Mouse (Mus musculus) urinary bladder, postnatal 4 days (tissue): ENCODE measurements at regions not wholly inside any gene's neighbourhood (a gene's known extent, or its start where the extent isn't known, plus 50 kb on each side); places are given as distances from the start of the nearest gene placed in this dataset.

Experiments
- DNase-seq, 2 experiments: peaks; one replicate each; pipeline ENCODE4 v3.0.0; 2021 to 2022; ENCODE audit warnings: low spot score in 2 of 2

DNA sequence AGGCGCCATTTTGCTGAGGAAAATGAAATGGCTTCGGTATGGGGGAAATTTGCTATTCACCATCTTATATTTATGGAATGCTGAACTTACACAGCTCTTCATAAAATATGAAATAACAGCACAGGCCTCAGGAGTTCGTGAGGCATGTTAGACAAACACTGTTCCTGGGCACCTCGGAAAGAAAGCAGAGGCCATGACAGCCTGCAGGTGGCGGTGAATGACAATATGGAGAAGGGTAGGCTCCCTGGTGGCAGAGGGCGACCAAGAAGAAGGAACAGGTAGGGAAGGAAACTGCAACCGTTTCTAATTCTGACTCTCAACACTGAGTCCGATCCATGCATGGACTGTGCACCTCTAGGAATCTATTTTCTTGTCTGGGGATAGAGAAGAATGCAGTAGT lies 553.6 kb upstream of the Tmpo start:
- DNase-seq: no peak

DNA sequence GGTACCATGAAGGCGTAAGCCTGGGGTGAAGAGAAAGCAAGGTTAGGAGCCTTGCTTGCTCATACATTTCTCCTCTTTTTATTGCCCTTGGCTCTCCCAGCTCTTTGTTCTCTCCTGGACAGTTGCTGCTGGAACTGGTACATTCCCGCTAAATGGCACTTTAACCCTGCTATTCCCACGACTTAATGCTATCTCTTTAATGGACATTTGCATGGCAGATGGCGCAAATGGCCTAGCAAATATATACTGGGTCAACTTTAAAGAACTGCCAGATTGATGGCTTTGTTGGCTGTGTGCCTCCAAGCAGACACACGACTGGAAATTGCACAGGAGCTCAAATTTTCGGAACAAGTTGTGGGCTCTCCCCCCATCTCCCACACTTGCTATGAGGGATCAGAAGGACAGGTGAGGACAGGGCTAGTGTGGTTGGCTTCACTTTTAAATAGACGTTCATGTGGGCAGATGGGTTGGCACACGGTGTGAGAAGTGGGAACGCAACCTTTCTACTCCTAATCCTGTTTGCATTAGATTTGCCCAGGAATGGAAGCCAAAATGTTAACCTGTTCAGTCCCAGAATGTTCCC lies 551.0 kb upstream of the Tmpo start:
- no peak for DNase-seq

DNA sequence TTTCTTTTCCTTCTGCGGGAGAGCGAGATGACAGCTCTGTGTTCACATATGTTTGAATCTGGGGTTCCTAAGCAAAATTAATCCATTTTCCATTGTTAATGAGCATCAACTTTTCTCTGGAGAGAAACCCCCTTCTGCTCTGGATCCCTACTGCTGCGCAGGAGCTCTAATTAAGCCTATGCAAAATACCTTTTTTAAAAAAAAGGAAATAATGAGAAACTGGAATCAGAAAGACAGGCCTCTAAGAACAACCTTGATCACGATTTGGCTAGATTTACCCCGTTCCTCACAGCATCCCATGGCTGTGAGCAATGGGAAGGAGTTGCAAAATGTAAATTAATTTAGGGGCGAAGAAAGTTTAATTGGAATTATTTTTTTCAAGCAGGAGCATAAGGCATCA lies 548.9 kb upstream of the Tmpo start:
- DNase-seq: no peak

DNA sequence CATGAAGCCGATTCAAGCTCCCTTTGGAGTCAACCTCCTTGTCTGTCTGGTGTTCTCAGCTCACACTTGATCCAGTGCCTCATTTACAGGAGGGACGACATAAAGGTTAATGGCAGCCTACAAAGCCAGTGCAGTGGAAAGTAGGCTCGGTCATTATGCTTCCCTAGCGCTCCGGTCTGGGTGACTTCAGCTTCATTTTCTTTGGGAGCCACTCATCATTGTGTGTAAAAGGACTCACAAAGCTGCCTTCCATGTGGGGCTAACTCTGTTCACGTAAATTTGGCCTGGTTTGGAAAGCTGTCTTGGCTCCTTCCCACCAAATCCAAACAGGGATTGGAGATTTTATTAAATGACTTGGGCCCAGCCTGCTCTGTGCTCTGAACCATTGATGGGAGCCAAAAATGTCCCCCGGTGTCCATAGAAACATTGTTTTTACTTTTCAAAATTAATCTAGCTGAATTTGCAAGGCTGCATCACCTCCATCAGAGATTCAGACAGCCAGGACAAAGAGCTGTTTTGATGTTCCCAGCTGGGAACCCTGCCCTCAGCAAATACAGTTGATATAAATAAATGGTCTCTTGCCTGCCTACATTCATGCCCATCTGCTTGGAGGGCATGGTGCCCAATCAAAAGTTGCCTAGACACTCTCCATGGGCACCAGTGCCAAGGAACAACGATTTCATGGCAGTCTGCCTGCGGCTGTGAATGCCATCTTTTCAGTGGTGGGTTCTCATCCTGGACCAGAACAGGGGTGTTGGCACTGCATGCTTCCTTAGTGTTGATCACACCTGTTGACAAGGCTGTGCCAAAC lies 538.7 kb upstream of the Tmpo start:
- DNase-seq: no peak

DNA sequence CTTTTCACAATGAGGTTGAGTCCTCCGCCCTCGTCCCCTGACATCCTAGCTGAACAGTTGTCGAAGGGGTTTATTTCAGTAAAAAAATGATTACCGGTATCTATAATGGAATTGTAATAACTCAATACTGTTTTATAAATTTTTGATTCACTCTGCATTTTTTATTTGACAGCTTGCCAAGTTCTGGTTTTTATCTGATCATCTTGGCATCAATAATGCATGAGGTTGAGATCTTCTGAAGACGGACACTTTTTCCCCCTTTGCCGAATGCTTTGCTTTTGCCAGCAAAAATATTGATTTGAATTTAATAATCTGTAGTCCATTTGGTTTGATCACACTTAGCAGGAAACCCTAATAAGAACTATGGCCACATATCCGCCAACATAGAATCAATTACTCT lies 535.5 kb upstream of the Tmpo start:
- no peak for DNase-seq

DNA sequence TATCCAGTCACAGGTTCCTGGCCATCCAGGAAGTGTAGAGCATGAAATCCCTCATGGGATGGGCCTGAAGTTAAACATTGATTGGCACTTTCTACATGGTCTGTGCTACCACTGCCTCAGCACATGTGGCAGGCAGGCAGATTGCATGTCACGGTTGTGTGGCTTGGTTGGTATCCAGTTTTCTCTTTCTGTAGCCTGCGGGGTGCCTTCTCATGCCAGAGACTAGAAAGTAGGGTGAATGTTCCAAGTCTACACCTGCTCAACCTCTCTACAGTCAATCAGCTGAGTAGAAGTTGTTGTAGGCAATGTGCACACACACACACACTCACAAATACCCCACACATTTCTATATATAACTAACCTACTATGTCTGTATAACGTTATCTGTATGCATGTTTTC lies 533.5 kb upstream of the Tmpo start:
- DNase-seq: no peak

DNA sequence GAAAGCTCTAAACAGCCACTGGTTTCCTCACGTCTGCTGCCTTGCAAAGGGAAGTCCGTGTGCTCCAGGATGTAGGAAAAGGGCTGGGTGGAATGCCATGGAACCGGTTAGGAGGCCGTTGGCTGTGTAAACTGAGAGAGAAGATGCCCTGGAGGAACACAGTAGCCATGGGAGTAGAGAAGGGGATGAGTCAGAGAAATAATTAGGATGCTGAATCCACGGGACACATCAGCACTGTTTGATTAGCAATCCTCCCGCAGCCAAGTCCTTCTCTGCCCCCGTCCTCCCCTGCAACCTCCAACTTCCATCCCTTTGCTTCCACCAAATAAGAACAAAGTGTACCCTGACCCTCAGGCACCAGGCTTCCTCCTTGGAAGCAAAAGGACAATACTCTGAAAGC lies 532.4 kb upstream of the Tmpo start:
- DNase-seq: no peak

DNA sequence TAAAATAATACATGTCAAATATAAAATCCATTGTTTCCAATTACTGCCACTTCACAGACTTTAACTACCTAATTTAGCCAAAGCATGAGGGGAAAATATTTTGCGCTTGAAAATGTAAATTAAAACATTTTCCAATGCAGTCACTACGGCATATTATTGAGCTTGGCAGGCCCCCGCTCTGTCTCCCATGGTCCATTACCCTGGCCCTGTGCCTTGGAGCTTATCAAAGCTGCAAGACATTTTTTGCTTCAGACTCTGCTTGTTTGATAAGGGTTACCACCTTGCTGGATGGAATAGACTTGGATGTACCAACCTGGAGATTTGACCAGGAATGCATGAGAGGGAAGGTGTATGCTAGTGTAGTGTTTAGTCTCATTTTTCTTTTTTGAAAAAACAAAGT lies 525.7 kb upstream of the Tmpo start:
- DNase-seq: no peak

DNA sequence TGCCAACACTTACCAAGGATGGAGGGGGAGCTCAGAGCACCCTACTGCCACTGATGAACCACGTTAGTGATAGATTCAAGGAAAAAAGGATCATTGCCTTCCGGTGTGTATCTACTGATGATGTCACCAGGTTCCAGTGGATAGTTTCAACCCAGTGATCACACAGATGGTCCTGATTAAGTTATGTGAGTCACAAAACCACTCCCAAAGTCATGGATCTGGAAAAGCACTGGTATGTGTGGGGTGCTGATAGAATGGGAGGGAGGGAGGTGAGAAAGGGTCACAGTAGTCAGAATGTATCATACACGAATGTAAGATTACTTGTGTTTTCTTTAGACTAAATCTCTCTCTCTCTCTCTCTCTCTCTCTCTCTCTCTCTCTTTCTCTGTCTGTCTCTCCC lies 523.6 kb upstream of the Tmpo start:
- no peak for DNase-seq

DNA sequence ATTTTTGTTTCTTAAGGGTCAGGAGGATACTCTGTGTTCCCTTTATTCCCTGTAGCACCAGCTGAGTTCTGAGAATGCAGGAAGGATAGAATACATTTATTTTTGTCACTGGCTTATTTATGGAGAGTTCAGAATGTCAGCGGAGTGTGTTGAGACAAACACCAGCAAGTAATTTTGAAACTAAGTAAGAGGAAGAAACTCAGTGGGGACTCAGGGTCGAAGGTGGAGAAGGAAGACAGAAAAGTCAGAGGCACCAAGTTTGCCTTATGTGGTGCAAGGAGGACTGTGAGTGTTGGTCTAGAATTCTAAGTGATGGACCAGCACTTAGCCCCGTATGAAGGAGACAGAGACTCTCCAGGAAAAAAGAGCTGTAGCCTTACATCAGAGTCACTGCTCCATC lies 520.7 kb upstream of the Tmpo start:
- no peak for DNase-seq

DNA sequence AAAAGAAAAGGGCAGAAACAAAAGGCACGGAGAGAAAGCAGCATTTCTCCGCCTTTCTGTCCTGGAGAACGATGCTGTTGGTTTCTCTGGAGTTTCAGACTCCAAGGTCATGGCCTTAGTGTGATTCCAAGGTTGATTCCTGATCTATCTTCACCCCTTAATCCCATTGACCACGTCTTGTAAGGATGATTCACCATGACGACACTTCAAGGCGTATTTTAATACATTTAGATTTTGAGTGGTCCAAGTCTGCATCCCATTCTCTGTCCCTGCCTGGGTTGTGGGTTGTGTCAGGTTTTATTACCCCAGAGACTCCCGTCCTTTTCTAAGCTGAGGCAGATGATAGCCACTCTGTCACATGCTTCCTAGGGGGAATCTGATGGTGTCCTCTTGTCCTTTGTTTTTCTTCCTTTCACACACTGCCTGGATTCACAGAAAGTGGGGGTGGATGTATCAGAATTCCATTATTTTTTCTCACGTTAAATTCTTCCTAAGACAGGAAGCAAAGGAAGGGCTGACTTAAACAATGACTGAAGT lies 505.0 kb upstream of the Tmpo start:
- no peak for DNase-seq

DNA sequence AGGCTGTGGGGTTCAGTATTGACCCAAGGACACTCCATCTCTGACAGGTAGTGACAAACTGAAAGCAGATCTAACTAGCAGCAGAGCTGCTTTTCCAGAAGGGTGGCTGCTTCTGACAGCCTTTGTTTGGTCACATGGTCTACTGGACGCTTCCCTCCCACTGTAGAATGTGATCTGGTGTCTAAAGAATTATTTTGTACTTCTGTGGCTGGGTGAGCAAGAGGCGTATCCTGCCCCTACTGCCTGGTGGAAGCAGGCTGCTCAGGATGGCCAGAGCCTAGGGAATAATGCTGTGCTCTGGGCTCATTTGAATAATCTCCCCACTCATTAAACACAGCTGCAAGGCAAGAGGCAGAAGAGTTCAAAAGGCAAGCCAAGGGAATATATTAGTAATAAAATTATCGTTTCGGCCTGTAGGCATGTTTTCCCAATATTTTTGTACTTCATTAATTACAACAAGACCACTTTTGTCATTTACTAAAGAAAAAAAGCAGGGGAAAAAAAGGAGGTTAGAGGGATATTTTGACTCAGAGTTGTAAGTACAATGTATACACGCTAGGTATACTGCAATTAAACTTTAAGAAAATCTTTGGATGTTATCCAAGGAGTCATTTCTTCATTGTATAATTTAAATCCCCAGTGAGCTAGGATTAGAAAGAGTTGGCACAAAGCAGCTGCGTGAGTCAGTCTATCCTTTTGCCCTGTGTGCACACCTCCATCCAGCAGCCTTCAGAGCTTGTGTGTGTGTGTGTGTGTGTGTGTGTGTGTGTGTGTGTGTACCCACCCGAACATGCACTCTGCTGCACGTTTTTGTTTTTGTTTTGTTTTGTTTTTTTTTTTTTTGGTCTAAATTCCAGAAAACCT lies 504.3 kb upstream of the Tmpo start:
- DNase-seq: no peak

DNA sequence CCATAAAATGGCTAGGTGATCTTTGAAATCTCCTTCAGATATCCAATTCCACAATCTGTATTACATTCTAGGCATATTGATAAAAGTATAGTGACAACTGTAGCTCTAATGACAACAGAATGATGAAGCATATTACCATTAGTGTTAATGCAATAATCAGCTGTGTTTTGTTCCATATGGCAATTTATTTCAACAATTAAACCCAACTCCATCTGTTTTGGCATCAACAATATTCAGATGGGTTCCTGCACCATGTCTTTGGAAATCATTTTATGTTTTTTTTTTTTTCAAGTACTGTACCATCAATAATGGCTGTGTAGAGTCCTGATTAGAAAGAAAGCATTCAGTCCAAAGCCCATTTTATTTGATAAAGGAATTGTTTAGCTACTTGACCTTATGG lies 498.5 kb upstream of the Tmpo start:
- no peak for DNase-seq

DNA sequence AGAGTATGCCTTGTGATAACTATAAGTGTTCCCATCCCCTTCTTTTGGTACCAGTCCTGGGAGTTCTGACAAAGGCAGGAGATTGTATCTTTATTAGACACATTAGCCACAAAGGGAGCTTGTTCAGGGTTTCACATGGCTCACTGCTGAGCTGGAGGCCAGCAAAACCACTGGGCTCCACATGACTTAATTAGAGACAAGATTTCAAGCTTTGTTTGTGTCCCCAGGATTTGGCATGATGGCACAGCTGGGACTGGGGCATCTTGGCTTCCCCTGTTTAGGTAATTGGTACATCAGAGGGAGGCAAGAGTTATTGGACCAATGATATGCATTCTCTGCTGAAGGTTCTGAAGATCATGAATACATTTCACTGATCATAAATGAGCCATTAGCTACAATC lies 456.8 kb upstream of the Tmpo start:
- no peak for DNase-seq

DNA sequence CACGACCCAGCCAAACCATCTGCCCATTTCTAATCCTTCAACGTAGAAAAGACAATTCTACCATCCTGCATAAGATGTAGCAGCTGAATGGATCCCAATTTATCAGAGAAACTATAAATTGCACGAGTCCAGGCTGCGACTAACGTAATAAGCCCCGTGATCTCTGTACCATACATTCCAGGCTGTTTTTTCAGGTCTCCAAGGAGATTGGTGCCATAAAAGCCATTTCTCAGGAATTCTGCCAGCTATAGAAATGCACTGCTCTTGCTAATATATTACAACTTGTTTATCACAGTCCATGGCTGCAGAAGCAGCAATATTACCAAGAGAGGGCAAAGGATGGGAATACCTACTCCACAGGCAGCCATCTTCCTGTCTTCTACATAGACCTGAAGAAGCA lies 447.6 kb upstream of the Tmpo start:
- DNase-seq: no peak

DNA sequence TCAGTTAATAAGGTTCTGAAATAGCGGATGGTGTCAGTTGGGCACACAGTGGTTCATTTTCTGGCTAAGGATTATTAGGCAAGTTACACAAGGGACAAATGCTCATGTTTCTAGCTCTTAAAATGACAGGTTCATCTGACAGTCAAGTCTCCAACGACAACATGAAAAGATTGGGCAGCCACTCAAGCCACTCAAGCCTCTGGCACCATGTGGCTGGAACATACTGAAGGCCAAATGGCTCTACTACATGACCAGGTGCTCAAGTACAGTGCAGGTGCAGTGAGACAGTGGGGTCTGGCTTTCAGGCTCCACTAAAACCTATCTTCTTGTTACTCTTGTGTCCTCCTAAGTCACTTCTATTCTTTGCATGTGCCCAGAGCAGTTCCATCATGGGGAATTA lies 441.2 kb upstream of the Tmpo start:
- no peak for DNase-seq

DNA sequence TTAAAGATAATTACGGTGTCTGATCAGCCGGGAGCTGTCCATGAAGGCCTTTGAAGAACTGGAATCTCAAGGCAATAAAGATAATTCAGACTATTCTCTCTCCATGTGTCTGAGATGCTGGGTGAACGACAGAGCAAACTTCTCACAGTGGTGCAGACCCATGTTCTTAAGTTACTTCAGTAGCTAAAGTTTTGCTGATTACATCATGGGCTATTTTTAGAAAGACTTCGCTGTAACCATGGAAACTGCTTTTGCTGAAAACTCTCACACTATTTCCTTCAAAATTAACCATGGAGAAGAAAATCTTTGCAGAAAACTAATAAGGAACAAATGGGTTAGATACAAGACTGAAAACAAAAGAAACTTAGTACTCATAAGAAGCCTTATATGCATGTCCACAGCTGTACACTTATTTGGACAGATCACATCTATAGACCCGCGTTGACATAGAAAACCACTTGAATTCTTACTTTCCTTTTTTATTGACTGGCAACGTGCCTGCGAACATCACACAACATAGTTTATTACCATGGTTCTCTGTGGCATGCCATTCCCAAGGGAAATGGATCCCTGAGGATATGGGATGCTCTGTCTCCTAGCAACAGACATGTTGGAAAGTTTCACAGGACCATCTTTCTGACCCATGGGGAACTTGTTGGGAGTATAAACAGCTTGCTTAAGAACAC lies 432.8 kb upstream of the Tmpo start:
- DNase-seq: no peak

DNA sequence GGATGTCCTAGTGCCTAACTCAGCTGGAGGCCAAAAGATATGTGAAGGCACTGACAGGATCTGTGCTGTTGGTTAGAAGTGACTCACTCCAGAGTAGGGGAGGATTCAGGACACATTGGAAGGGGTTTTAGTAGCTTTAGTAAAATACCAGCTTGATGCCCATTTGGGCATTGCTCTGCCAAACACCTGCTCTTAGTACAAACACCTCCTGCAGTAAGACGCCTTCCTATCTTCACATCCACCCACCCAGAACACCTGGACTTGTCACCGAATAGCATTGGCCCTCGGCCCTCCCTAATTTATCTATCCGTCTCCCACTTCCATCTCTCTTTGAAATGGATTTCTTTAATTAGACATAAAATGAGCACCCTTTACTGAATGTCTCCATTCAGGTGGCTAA lies 430.9 kb upstream of the Tmpo start:
- no peak for DNase-seq

DNA sequence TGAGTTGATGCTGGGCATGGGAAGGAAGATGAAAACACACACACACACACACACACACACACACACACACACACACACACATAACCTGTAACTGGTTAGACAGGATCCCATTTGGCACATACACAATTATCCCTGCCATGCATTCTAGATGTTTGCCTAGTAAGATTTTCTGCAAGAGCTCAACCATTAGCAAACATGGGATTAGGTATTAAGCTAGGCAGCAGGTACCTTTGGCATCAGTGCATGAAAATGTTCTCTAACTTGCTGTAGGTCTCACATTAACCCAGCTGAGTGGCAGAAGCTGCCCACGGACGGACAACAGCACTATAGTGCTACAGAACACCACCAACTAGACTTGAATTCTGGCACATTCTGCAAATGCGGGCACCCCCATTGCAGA lies 413.8 kb upstream of the Tmpo start:
- DNase-seq: no peak

DNA sequence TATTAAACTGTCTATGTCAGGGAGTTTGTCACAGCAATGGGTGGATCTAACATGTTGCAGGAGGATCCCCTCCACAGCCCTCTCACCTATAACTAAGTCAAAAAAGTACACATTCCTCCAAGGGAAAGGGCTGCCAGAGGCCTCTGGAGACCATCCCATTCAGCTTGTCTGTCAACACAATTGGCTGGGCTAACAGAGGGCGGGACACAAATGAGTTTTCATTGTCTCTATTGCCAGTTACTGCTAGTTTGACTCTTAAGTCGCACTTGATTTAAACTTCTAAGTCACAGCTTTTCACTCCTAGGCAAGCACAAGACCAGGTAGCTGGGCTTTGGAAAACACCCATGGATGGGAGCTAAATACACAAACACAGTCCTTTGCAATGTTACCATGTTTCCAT lies 412.3 kb upstream of the Tmpo start:
- no peak for DNase-seq

DNA sequence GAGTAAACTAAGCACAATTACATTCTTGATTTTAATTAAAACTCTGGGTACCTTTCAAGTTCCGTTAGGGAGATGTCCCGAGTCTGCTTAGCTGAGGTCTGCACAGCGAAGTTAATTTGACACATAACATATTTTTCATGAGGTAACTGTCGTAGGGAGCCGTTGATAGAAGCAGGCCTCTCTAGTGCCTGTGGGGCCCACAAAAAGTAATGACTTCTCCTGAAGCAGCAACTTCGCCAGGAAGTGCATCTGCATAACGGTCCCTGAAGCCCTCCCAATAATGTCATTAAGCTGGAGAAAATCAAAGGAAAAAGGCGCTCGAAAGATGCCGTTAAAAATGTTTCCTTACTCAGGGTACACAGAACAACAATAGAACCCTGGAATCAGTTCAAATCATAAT lies 410.7 kb upstream of the Tmpo start:
- no peak for DNase-seq

DNA sequence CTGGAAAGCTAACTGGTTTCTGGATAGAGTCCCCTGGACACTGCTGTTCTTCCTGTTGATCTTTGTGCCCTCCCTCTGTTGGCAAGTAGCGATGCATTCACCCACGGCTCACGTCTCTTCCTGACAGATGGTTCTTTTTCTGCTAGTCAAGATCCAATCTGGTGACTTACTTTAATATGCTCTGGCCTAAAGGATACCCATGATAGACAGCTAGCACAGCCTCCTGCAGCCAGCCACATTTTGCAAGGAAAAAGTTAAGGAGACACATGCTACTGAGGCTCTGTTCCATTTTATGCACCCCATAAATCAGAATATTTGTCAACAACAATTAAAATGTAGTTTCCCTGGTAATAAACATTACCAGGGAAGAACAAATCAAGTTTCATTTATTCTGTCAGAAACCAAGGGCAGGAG lies 410.3 kb upstream of the Tmpo start:
- DNase-seq: no peak
